Mouse (Mus musculus) embryonic facial prominence, embryonic 10.5 days (tissue): Measurements from ENCODE around the gene Heyl. TPM values are rescaled to one million over a fixed set of nuclear protein-coding genes. Genes with fewer than 3 reads are reported as not detected.

Experiments
- DNase-seq: peaks from one replicate; pipeline ENCODE4 v3.0.0-alpha.2; 2017; ENCODE audit warnings: low spot score
- H3K27ac ChIP-seq: fragments of 300-500 bp; sonication (generic); replicated peaks from 2 replicates; pipeline ENCODE4 v1.5.1; 2016; ENCODE audit warnings: mild to moderate bottlenecking
- H3K27me3 ChIP-seq: fragments of 300-500 bp; sonication (generic); replicated peaks from 2 replicates; pipeline ENCODE4 v1.6.1; 2016; ENCODE audit warnings: low read depth, mild to moderate bottlenecking; ENCODE audit not compliant: poor library complexity, severe bottlenecking
- H3K36me3 ChIP-seq: fragments of 300-500 bp; sonication (generic); replicated peaks from 2 replicates; pipeline ENCODE4 v1.6.1; 2016; ENCODE audit warnings: mild to moderate bottlenecking, moderate library complexity
- H3K4me1 ChIP-seq: fragments of 300-500 bp; sonication (generic); 2 replicates; pipeline ENCODE4 v1.6.1; 2016
- H3K4me3 ChIP-seq: fragments of 300-500 bp; sonication (generic); 2 replicates; pipeline ENCODE4 v1.5.1; 2016; ENCODE audit warnings: mild to moderate bottlenecking, moderate library complexity
- H3K9me3 ChIP-seq: fragments of 300-500 bp; sonication (generic); 2 replicates; pipeline ENCODE4 v1.6.1; 2016; ENCODE audit warnings: mild to moderate bottlenecking
- WGBS: fragments of 180-500 bp; shearing (Covaris S2); methylation state at CpG from one replicate; pipeline ENCODE4 v1.1.7; 2016; 5-methylcytosine and 5-hydroxymethylcytosine counted together
- polyA plus RNA-seq: library from polyadenylated mRNA; unstranded; fragments of >200 nt; fragmentation: Nextera tagmentation; extraction: Ambion mirVana; gene quantifications from 2 replicates; pipeline ENCODE4 v1.2.1, GENCODE M21; 2016

The Heyl gene
- polyA plus RNA-seq, 1 experiment from 2014 or later: 13.5 TPM

DNA sequence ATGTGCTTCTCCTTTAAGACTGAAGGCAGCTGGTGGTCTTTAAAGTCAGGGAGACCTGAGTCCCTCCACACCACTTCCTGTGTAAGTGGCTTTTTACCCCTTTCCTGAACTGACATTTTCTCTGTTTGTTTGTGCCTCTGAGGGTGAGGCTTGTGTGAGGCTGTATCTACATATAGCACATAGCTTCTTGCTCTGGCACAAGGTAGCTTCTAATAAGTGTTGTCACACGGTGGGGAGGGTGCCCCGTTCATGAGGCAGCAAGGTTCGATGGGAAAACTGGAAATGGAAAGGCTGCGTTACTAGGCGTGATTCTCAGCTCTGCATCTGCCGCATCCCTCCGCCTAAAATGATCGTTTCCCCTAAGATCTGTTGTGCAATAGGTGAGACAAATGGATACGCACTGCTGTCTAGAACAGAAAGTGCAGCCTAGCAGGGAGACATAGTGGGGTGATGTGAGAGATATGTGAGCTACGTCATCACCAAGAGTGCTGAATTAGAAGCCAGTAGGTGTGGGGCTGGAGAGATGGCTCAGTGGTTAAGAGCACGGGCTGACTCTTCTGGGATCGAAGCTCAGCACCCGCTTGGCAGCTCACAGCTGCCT lies 3.2 kb downstream of the Heyl start:
- no peak for DNase-seq
- peaks cover 97% of the 10 kb centered on the region for H3K27me3 ChIP-seq
- H3K4me3 ChIP-seq: 0 out of 2 replicates have a peak overlapping the region, but pooled peaks have one; percentile 4
- peaks cover 72% of the 10 kb centered on the region for H3K4me1 ChIP-seq
- H3K9me3 ChIP-seq: no peaks in the 10 kb centered on the region
- no peaks in the 10 kb centered on the region for H3K36me3 ChIP-seq
- WGBS: 77% methylated on average over 13 of the region's 13 CpGs
- H3K27ac ChIP-seq: peak overlapping the region; percentile 19

DNA sequence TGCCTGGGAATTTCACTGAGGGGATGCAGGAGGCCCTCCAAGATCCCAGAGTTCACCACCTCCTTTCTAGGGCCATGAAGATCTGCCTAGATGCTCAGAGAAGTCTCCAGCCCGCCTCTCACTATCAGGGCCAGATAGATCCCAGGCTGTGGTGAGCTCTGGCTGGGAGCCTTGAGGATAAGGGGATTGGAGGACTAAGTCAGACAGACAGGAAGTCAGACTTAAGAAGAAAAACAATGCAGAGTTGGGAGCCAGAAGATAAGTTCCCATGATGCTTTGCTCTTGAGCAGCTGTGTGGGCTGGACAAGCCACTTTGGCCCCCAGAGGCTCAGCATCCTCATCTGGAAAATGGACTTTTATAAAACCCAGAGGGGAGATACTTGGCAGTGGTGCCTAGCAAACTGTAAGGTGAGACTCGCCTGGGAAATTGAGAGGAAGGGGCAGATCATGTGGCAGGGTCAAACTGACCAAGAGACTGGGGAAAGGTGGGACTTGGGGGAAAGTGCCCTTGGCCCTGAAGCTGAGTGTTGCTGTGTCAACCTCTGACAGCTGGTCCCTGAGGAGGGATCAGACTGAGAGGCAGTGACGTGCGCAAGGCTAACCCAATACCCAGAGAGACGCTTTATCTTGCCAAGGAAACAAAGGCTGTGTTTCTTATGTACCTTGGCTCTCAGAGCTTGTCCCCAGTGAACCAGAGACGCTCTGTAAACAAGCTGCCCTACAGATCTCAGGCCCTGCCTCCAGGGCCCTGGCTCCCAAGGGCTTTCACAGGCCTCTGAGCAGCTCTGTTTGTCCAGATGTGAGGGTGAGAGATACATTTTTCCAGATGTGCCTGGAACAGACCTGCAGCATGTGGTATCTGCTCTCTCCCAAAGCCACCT lies 4.3 kb downstream of the Heyl start:
- DNase-seq: no peak
- H3K27me3 ChIP-seq: peaks cover 90% of the 10 kb centered on the region

GRCm38 (mm10) chr4:123239361-123240203 lies 6.2 kb downstream of the Heyl start:
- peak overlapping the region; percentile 82 for H3K27ac ChIP-seq
- no peaks in the 10 kb centered on the region for H3K36me3 ChIP-seq
- peak; percentile 85 for DNase-seq
- H3K4me1 ChIP-seq: peaks cover 67% of the 10 kb centered on the region
- H3K4me3 ChIP-seq: peak overlapping the region; percentile 55
- no peaks in the 10 kb centered on the region for H3K9me3 ChIP-seq
- WGBS: 4% methylated on average over 58 of the region's 58 CpGs
- H3K27me3 ChIP-seq: peaks cover 74% of the 10 kb centered on the region

More for the DNA sequence above, 4.3 kb downstream of the Heyl start:
- Histone ChIP-seq H3K4me1 (peaks cover 72% of the 10 kb centered on the region), H3K36me3 (no peaks in the 10 kb centered on the region), H3K27ac (peak overlapping the region; percentile 54; the same call in 1 of the 2 replicates), H3K4me3 (no peak overlapping the region), H3K9me3 (no peaks in the 10 kb centered on the region)
- 35% methylated on average over 6 of the region's 6 CpGs for WGBS

DNA sequence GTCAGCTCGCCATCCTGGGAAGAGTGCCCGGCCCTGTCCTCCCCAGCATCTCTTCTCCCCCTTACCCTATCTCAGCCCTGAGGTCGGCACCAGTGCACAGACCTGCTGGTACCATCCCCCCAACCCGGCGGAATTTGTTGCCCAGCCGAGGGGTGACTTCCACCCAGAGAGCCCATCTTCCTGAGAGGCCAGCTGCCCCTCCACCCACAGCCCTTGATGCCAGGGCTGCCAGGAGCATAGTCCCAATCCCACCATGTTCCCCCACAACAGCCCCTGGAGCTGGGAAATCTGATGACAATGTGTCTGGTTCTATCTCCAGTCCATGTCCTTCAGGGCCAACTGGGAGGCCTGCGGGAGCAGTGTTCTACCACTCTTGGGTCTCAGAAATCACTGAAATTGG lies 12.9 kb downstream of the Heyl start:
- WGBS: 86% methylated on average over 7 of the region's 7 CpGs
- Histone ChIP-seq H3K9me3 (no peaks in the 10 kb centered on the region), H3K27me3 (peaks cover 17% of the 10 kb centered on the region), H3K27ac (peak overlapping the region; percentile 10; the same call in 1 of the 2 replicates), H3K4me1 (peaks cover 63% of the 10 kb centered on the region), H3K4me3 (no peak overlapping the region), H3K36me3 (no peaks in the 10 kb centered on the region)
- no peak for DNase-seq

- Histone ChIP-seq H3K27ac (0 out of 2 replicates have a peak overlapping the region, but pooled peaks have one; percentile 66), H3K4me3 (no peak overlapping the region), H3K27me3 (peaks cover 12% of the 10 kb centered on the region), H3K4me1 (peaks cover 66% of the 10 kb centered on the region), H3K36me3 (no peaks in the 10 kb centered on the region), H3K9me3 (no peaks in the 10 kb centered on the region)
- DNase-seq: no peak
- WGBS: 91% methylated on average over 5 of the region's 5 CpGs
These were observed 13.3 kb downstream of the Heyl start for GRCm38 (mm10) chr4:123246651-123247050.

- H3K27me3 ChIP-seq: peaks cover 12% of the 10 kb centered on the region
- WGBS: 46% methylated on average over 7 of the region's 7 CpGs
- H3K9me3 ChIP-seq: no peaks in the 10 kb centered on the region
- peaks cover 66% of the 10 kb centered on the region for H3K4me1 ChIP-seq
- DNase-seq: peak; percentile 54
- H3K4me3 ChIP-seq: no peak overlapping the region
- no peaks in the 10 kb centered on the region for H3K36me3 ChIP-seq
- H3K27ac ChIP-seq: peak overlapping the region; percentile 66; the same call in 1 of the 2 replicates
These were observed 14.0 kb downstream of the Heyl start for GRCm38 (mm10) chr4:123247147-123247880.

- DNase-seq: no peak
- 78% methylated on average over 7 of the region's 7 CpGs for WGBS
- H3K4me3 ChIP-seq: no peak overlapping the region
- no peaks in the 10 kb centered on the region for H3K36me3 ChIP-seq
- peaks cover 60% of the 10 kb centered on the region for H3K4me1 ChIP-seq
- H3K27me3 ChIP-seq: peaks cover 6% of the 10 kb centered on the region; the same call in 1 of the 2 replicates
- H3K9me3 ChIP-seq: no peaks in the 10 kb centered on the region
- H3K27ac ChIP-seq: no peak overlapping the region; the same call in 1 of the 2 replicates
These were observed 15.7 kb downstream of the Heyl start for GRCm38 (mm10) chr4:123248971-123249567.

- no peak for DNase-seq
- H3K4me3 ChIP-seq: no peak overlapping the region
- no peak overlapping the region for H3K27ac ChIP-seq
- H3K36me3 ChIP-seq: no peaks in the 10 kb centered on the region
- WGBS: 91% methylated on average over 5 of the region's 5 CpGs
- no peaks in the 10 kb centered on the region for H3K27me3 ChIP-seq
- peaks cover 33% of the 10 kb centered on the region for H3K4me1 ChIP-seq
- H3K9me3 ChIP-seq: no peaks in the 10 kb centered on the region
These were observed 18.9 kb downstream of the Heyl start for GRCm38 (mm10) chr4:123252214-123252613.

GRCm38 (mm10) chr4:123254617-123255016 lies 21.3 kb downstream of the Heyl start:
- H3K27me3 ChIP-seq: no peaks in the 10 kb centered on the region
- no peak overlapping the region for H3K27ac ChIP-seq
- no peak overlapping the region for H3K4me3 ChIP-seq
- no peaks in the 10 kb centered on the region for H3K9me3 ChIP-seq
- no peak for DNase-seq
- H3K36me3 ChIP-seq: no peaks in the 10 kb centered on the region
- H3K4me1 ChIP-seq: peaks cover 12% of the 10 kb centered on the region
- WGBS: 30% methylated on average over 5 of the region's 5 CpGs

DNA sequence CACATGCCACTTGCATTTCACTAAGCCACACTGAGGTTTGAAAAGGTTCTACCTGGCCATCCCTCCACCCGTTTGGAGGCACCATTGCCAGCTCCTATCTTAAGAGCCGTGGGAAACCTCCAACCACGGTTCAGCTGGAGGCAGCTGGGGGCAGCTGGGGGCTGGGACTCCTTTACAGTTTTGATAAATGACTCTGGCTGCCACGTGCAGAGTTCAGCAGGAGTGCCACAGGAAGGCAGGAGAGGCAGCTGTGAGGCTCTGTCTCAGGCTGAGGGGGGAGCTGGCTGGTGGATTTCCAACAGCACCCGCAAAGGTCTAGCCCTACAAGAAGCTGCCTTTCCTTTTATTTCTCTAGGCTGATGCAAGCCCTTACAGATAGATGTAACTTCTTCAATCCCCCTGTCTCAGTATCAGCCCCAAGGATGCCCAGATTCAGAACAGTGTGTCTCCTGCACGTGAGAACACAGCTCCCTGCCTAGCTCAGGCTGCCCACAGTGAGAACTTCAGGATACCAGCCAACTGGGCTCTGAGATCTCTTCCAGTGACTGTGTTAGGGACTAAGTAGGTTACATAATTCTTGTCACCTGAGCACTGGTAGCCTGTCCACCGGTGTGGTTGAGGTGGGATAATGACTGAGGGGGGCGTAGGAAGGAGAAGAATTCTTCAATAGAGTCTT lies 26.9 kb downstream of the Heyl start:
- 60% methylated on average over 8 of the region's 8 CpGs for WGBS
- Histone ChIP-seq H3K4me1 (peaks cover 9% of the 10 kb centered on the region), H3K27me3 (no peaks in the 10 kb centered on the region), H3K36me3 (no peaks in the 10 kb centered on the region), H3K27ac (no peak overlapping the region), H3K9me3 (no peaks in the 10 kb centered on the region), H3K4me3 (no peak overlapping the region)
- peak; percentile 25 for DNase-seq

DNA sequence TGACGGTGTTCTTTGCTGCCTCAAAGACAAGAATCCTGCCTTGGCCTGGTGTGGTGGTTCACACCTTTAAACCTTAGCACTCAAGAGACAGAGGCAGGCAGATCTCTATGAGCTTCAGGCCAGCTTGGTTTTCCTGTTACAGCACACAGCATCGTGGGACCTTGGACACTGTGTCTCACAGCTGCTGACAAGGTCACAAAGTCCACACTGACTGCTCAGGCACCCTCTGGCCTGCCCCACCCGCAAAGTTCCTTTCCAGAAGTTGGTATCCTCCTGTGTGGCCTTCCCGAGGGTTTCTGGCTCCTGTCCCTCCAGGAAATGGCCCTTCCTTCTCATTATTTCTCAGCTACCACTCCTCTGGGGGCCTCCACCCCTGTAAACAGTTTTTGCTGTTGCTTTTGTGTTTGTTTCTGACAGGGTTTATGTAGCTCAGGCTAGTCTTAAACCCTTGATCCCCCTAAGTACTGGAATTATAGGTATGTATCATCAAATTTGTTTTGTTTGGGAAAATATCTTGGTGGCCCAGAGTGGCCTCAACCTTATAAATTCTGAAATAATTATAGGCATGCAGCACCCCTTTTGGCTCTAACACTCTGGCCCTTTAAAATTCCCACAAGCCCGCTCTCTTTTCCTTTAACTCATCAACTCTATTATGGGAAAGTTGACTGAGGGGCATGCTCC lies 28.5 kb downstream of the Heyl start, which contains the start of gene Pabpc4:
Pabpc4 (plus strand) TSS at position 631 of the 681 bp plus-strand sequence.
- H3K27me3 ChIP-seq: no peaks in the 10 kb centered on the region
- DNase-seq: no peak
- H3K4me3 ChIP-seq: no peak within 1 kb of the TSS
- no peaks in the 10 kb centered on the region for H3K9me3 ChIP-seq
- 71% methylated on average over 5 of the region's 5 CpGs for WGBS
- H3K4me1 ChIP-seq: peaks cover 9% of the 10 kb centered on the region
- H3K36me3 ChIP-seq: no peaks in the 10 kb centered on the region
- no peak within 1 kb of the TSS for H3K27ac ChIP-seq
